Mouse (Mus musculus) gastrocnemius, adult 18-20 months (tissue): ENCODE measurements around the gene Atp2a3. TPM values are rescaled to one million over a fixed set of nuclear protein-coding genes. Genes with fewer than 3 reads are reported as not detected.
A peak's percentile ranks its signal among the peaks of the same experiment; 100 is the strongest.

Source experiments
- DNase-seq: peaks from one replicate; pipeline ENCODE4 v3.0.0; 2021; ENCODE audit warnings: low spot score
- total RNA-seq, 2 experiments: library from RNA; stranded (reverse); gene quantifications; 2 replicates each; pipeline ENCODE4 v1.2.3; 2021

Atp2a3 gene
- total RNA-seq, 2 experiments from 2014 or later = 4.3 to 6.0 TPM

GRCm38 (mm10) chr11:72998771-72999170 lies 37.8 kb downstream of the Atp2a3 start, which contains the start of gene P2rx1:
TSS of gene P2rx1 (plus strand) at chr11:72999103.
- DNase-seq = no peak

GRCm38 (mm10) chr11:73001029-73001428 lies 40.1 kb downstream of the Atp2a3 start:
- peak; percentile 67 for DNase-seq

GRCm38 (mm10) chr11:73006377-73006776 lies 45.4 kb downstream of the Atp2a3 start:
- peak; percentile 59 for DNase-seq

- no peak for DNase-seq
These were observed 46.1 kb downstream of the Atp2a3 start for GRCm38 (mm10) chr11:73007113-73007512.

GRCm38 (mm10) chr11:73007698-73008481 lies 46.9 kb downstream of the Atp2a3 start:
- DNase-seq = peak; percentile 66

- no peak for DNase-seq
These were observed 47.9 kb downstream of the Atp2a3 start for GRCm38 (mm10) chr11:73008826-73009225.

GRCm38 (mm10) chr11:73009531-73010274 lies 48.7 kb downstream of the Atp2a3 start:
- DNase-seq = no peak

- peak; percentile 29 for DNase-seq
These were observed 53.0 kb downstream of the Atp2a3 start for GRCm38 (mm10) chr11:73013981-73014380.

GRCm38 (mm10) chr11:73014831-73015344 lies 53.9 kb downstream of the Atp2a3 start:
- no peak for DNase-seq

GRCm38 (mm10) chr11:73015391-73016102 lies 54.6 kb downstream of the Atp2a3 start:
- DNase-seq = peak; percentile 71

GRCm38 (mm10) chr11:73016103-73016420 lies 55.1 kb downstream of the Atp2a3 start:
- no peak for DNase-seq

GRCm38 (mm10) chr11:73018471-73019146 lies 57.6 kb downstream of the Atp2a3 start, which contains the start of gene Camkk1:
TSS of gene Camkk1 (plus strand) at chr11:73019008.
- peak; percentile 93 for DNase-seq

- DNase-seq = no peak
These were observed 58.3 kb downstream of the Atp2a3 start for GRCm38 (mm10) chr11:73019147-73019795.

- no peak for DNase-seq
These were observed 60.2 kb downstream of the Atp2a3 start for GRCm38 (mm10) chr11:73020953-73021800.

- DNase-seq = peak; percentile 85
These were observed 62.1 kb downstream of the Atp2a3 start for GRCm38 (mm10) chr11:73023099-73023498.

- no peak for DNase-seq
These were observed 62.9 kb downstream of the Atp2a3 start for GRCm38 (mm10) chr11:73023827-73024226.

- DNase-seq = peak; percentile 30
These were observed 63.4 kb downstream of the Atp2a3 start for GRCm38 (mm10) chr11:73024236-73024904.

GRCm38 (mm10) chr11:73026961-73027360 lies 66.0 kb downstream of the Atp2a3 start:
- DNase-seq = no peak
